Mouse (Mus musculus): ENCODE data around the gene Clic1. TPM values are rescaled to one million over a fixed set of nuclear protein-coding genes. Genes with fewer than 3 reads are reported as not detected.
A peak's percentile ranks its signal among the peaks of the same experiment; 100 is the strongest.

The Clic1 gene
- polyA plus RNA-seq, 1 experiment from 2014 or later, result 112 TPM

- Histone ChIP-seq H3K9ac (ENCODE audit: low read depth, low read length) (no peak overlapping the region), H3K4me3 (ENCODE audit: low read depth, low read length) (no peak overlapping the region), H3K36me3 (ENCODE audit: control insufficient read depth, insufficient read depth) (peaks cover 31% of the 10 kb centered on the region), H3K9me3 (replicated peaks; ENCODE audit: control insufficient read depth, low read length) (no peaks in the 10 kb centered on the region), H3K4me2 (ENCODE audit: low read depth, low read length) (no peak overlapping the region), H3K27me3 (ENCODE audit: control insufficient read depth, insufficient read depth, low read depth, low read length) (no peaks in the 10 kb centered on the region), H3K4me1 (ENCODE audit: control insufficient read depth, low read depth, low read length) (peaks cover 25% of the 10 kb centered on the region), H3K27ac (ENCODE audit: low read length) (no peak overlapping the region)
- WGBS (ENCODE audit: insufficient replicate concordance), result 56% methylated on average over 3 of the region's 3 CpGs
- no peak for ATAC-seq (ENCODE audit: low read depth)
Observed at GRCm38 (mm10) chr17:35018171-35018570, 31.6 kb upstream of the Clic1 start.

- H3K36me3 ChIP-seq (ENCODE audit: control insufficient read depth, insufficient read depth), result peaks cover 13% of the 10 kb centered on the region
- H3K4me2 ChIP-seq (ENCODE audit: low read depth, low read length), result no peak overlapping the region
- H3K9ac ChIP-seq (ENCODE audit: low read depth, low read length), result no peak overlapping the region
- H3K27me3 ChIP-seq (ENCODE audit: control insufficient read depth, insufficient read depth, low read depth, low read length), result no peaks in the 10 kb centered on the region
- no peak overlapping the region for H3K4me3 ChIP-seq (ENCODE audit: low read depth, low read length)
- peaks cover 36% of the 10 kb centered on the region for H3K4me1 ChIP-seq (ENCODE audit: control insufficient read depth, low read depth, low read length)
- no peaks in the 10 kb centered on the region for H3K9me3 ChIP-seq (replicated peaks; ENCODE audit: control insufficient read depth, low read length)
- H3K27ac ChIP-seq (ENCODE audit: low read length), result no peak overlapping the region
- 85% methylated on average over 11 of the region's 11 CpGs for WGBS (ENCODE audit: insufficient replicate concordance)
- no peak for ATAC-seq (ENCODE audit: low read depth)
Observed at GRCm38 (mm10) chr17:35019894-35020293, 29.9 kb upstream of the Clic1 start.

- H3K27ac ChIP-seq (ENCODE audit: low read length), result no peak overlapping the region
- ATAC-seq (ENCODE audit: low read depth), result no peak
- 80% methylated on average over 8 of the region's 8 CpGs for WGBS (ENCODE audit: insufficient replicate concordance)
- H3K27me3 ChIP-seq (ENCODE audit: control insufficient read depth, insufficient read depth, low read depth, low read length), result no peaks in the 10 kb centered on the region
- no peak overlapping the region for H3K4me3 ChIP-seq (ENCODE audit: low read depth, low read length)
- H3K36me3 ChIP-seq (ENCODE audit: control insufficient read depth, insufficient read depth), result peaks cover 8% of the 10 kb centered on the region
- H3K4me2 ChIP-seq (ENCODE audit: low read depth, low read length), result no peak overlapping the region
- H3K9me3 ChIP-seq (replicated peaks; ENCODE audit: control insufficient read depth, low read length), result no peaks in the 10 kb centered on the region
- H3K4me1 ChIP-seq (ENCODE audit: control insufficient read depth, low read depth, low read length), result peaks cover 36% of the 10 kb centered on the region
- H3K9ac ChIP-seq (ENCODE audit: low read depth, low read length), result no peak overlapping the region
Observed at GRCm38 (mm10) chr17:35020551-35020950, 29.2 kb upstream of the Clic1 start.

GRCm38 (mm10) chr17:35021163-35021808 lies 28.5 kb upstream of the Clic1 start:
- Histone ChIP-seq H3K27me3 (ENCODE audit: control insufficient read depth, insufficient read depth, low read depth, low read length) (no peaks in the 10 kb centered on the region), H3K4me3 (ENCODE audit: low read depth, low read length) (no peak overlapping the region), H3K9me3 (replicated peaks; ENCODE audit: control insufficient read depth, low read length) (no peaks in the 10 kb centered on the region), H3K27ac (ENCODE audit: low read length) (peak overlapping the region; percentile 39), H3K4me2 (ENCODE audit: low read depth, low read length) (peak overlapping the region; percentile 38), H3K9ac (ENCODE audit: low read depth, low read length) (no peak overlapping the region), H3K36me3 (ENCODE audit: control insufficient read depth, insufficient read depth) (peaks cover 1% of the 10 kb centered on the region; the same call in 1 of the 2 replicates), H3K4me1 (ENCODE audit: control insufficient read depth, low read depth, low read length) (peaks cover 34% of the 10 kb centered on the region)
- WGBS (ENCODE audit: insufficient replicate concordance), result 11% methylated on average over 17 of the region's 17 CpGs
- ATAC-seq (ENCODE audit: low read depth), result peak; percentile 20; the same call in 1 of the 2 replicates

- no peak overlapping the region for H3K9ac ChIP-seq (ENCODE audit: low read depth, low read length)
Observed at GRCm38 (mm10) chr17:35021842-35022477, 27.8 kb upstream of the Clic1 start.

GRCm38 (mm10) chr17:35022541-35023060 lies 27.2 kb upstream of the Clic1 start:
- H3K4me1 ChIP-seq (ENCODE audit: control insufficient read depth, low read depth, low read length), result peaks cover 36% of the 10 kb centered on the region
- no peak overlapping the region for H3K4me2 ChIP-seq (ENCODE audit: low read depth, low read length)
- WGBS (ENCODE audit: insufficient replicate concordance), result 78% methylated on average over 8 of the region's 8 CpGs
- no peaks in the 10 kb centered on the region for H3K36me3 ChIP-seq (ENCODE audit: control insufficient read depth, insufficient read depth)
- H3K9me3 ChIP-seq (replicated peaks; ENCODE audit: control insufficient read depth, low read length), result no peaks in the 10 kb centered on the region
- no peak overlapping the region for H3K4me3 ChIP-seq (ENCODE audit: low read depth, low read length)
- no peak overlapping the region; the same call in 1 of the 2 replicates for H3K27ac ChIP-seq (ENCODE audit: low read length)
- H3K9ac ChIP-seq (ENCODE audit: low read depth, low read length), result no peak overlapping the region
- no peaks in the 10 kb centered on the region for H3K27me3 ChIP-seq (ENCODE audit: control insufficient read depth, insufficient read depth, low read depth, low read length)
- no peak for ATAC-seq (ENCODE audit: low read depth)

More at GRCm38 (mm10) chr17:35021842-35022477, 27.8 kb upstream of the Clic1 start:
- Histone ChIP-seq H3K9me3 (replicated peaks; ENCODE audit: control insufficient read depth, low read length) (no peaks in the 10 kb centered on the region), H3K27me3 (ENCODE audit: control insufficient read depth, insufficient read depth, low read depth, low read length) (no peaks in the 10 kb centered on the region), H3K4me2 (ENCODE audit: low read depth, low read length) (peak overlapping the region; percentile 38), H3K4me1 (ENCODE audit: control insufficient read depth, low read depth, low read length) (peaks cover 31% of the 10 kb centered on the region), H3K4me3 (ENCODE audit: low read depth, low read length) (no peak overlapping the region), H3K36me3 (ENCODE audit: control insufficient read depth, insufficient read depth) (no peaks in the 10 kb centered on the region), H3K27ac (ENCODE audit: low read length) (peak overlapping the region; percentile 39)
- WGBS (ENCODE audit: insufficient replicate concordance), result 6% methylated on average over 6 of the region's 6 CpGs
- peak; percentile 87 for ATAC-seq (ENCODE audit: low read depth)

GRCm38 (mm10) chr17:35023221-35023620 lies 26.5 kb upstream of the Clic1 start:
- 83% methylated on average over 5 of the region's 5 CpGs for WGBS (ENCODE audit: insufficient replicate concordance)
- Histone ChIP-seq H3K36me3 (ENCODE audit: control insufficient read depth, insufficient read depth) (no peaks in the 10 kb centered on the region), H3K4me1 (ENCODE audit: control insufficient read depth, low read depth, low read length) (peaks cover 36% of the 10 kb centered on the region), H3K27ac (ENCODE audit: low read length) (no peak overlapping the region), H3K9ac (ENCODE audit: low read depth, low read length) (no peak overlapping the region), H3K9me3 (replicated peaks; ENCODE audit: control insufficient read depth, low read length) (no peaks in the 10 kb centered on the region), H3K27me3 (ENCODE audit: control insufficient read depth, insufficient read depth, low read depth, low read length) (no peaks in the 10 kb centered on the region), H3K4me3 (ENCODE audit: low read depth, low read length) (no peak overlapping the region), H3K4me2 (ENCODE audit: low read depth, low read length) (no peak overlapping the region)
- no peak for ATAC-seq (ENCODE audit: low read depth)

GRCm38 (mm10) chr17:35023756-35024155 lies 26.0 kb upstream of the Clic1 start:
- peaks cover 36% of the 10 kb centered on the region for H3K4me1 ChIP-seq (ENCODE audit: control insufficient read depth, low read depth, low read length)
- H3K9ac ChIP-seq (ENCODE audit: low read depth, low read length), result no peak overlapping the region
- WGBS (ENCODE audit: insufficient replicate concordance), result 34% methylated on average over 4 of the region's 4 CpGs
- H3K4me2 ChIP-seq (ENCODE audit: low read depth, low read length), result no peak overlapping the region
- no peak overlapping the region for H3K27ac ChIP-seq (ENCODE audit: low read length)
- no peaks in the 10 kb centered on the region for H3K27me3 ChIP-seq (ENCODE audit: control insufficient read depth, insufficient read depth, low read depth, low read length)
- H3K9me3 ChIP-seq (replicated peaks; ENCODE audit: control insufficient read depth, low read length), result no peaks in the 10 kb centered on the region
- H3K36me3 ChIP-seq (ENCODE audit: control insufficient read depth, insufficient read depth), result no peaks in the 10 kb centered on the region
- no peak overlapping the region for H3K4me3 ChIP-seq (ENCODE audit: low read depth, low read length)
- peak; percentile 38 for ATAC-seq (ENCODE audit: low read depth)

- Histone ChIP-seq H3K9ac (ENCODE audit: low read depth, low read length) (no peak overlapping the region), H3K36me3 (ENCODE audit: control insufficient read depth, insufficient read depth) (no peaks in the 10 kb centered on the region), H3K4me2 (ENCODE audit: low read depth, low read length) (no peak overlapping the region), H3K9me3 (replicated peaks; ENCODE audit: control insufficient read depth, low read length) (no peaks in the 10 kb centered on the region), H3K4me1 (ENCODE audit: control insufficient read depth, low read depth, low read length) (peaks cover 36% of the 10 kb centered on the region), H3K4me3 (ENCODE audit: low read depth, low read length) (no peak overlapping the region), H3K27ac (ENCODE audit: low read length) (no peak overlapping the region), H3K27me3 (ENCODE audit: control insufficient read depth, insufficient read depth, low read depth, low read length) (no peaks in the 10 kb centered on the region)
- no peak for ATAC-seq (ENCODE audit: low read depth)
- WGBS (ENCODE audit: insufficient replicate concordance), result 47% methylated on average over 13 of the region's 13 CpGs
Observed at GRCm38 (mm10) chr17:35024261-35024660, 25.5 kb upstream of the Clic1 start.
